In genomic region chr12:75562996-75563618, GRCm38 (mm10) we compare ENCODE assay signal across 21 mouse cellular contexts. TPM values are rescaled to one million over a fixed set of nuclear protein-coding genes. Genes with fewer than 3 reads are reported as not detected.
A peak's percentile ranks its signal among the peaks of the same experiment; 100 is the strongest.
DNase-seq lines count a peak whose midpoint lies in the region; ATAC-seq lines count a peak whose summit lies in the region.
"Had no signal": no experiment of that assay in that cellular context is flagged by ENCODE, and none has a peak within 500 bp of the region (broad histone marks: within the 10 kb centered on the region; RNA-seq: fewer than 3 reads in every experiment).

No protein-coding gene starts in this region.

- H3K4me2 ChIP-seq in heart, embryonic 13.5 days: no peak overlapping the region
- no peak overlapping the region for H3K4me2 ChIP-seq in lung, embryonic 16.5 days (ENCODE audit: low read depth, low read length)
- H3K4me2 ChIP-seq: hindbrain, embryonic 15.5 days had no signal

- WGBS in heart, embryonic 13.5 days: 78% methylated on average over 1 of the region's 1 CpGs
- WGBS in lung, embryonic 16.5 days: 78% methylated on average over 1 of the region's 1 CpGs

- no peaks in the 10 kb centered on the region for H3K9me3 ChIP-seq in heart, embryonic 13.5 days
- H3K9me3 ChIP-seq in lung, embryonic 16.5 days (ENCODE audit: control insufficient read depth, low read length): no peaks in the 10 kb centered on the region
- H3K9me3 ChIP-seq: G1E; heart, embryonic 10.5 days; hindbrain, embryonic 15.5 days had no signal

- H3K27ac ChIP-seq in heart, embryonic 13.5 days (replicated peaks): no peak overlapping the region; the same call in 1 of the 2 replicates
- 0 out of 2 replicates have a peak overlapping the region, but pooled peaks have one; percentile 33 for H3K27ac ChIP-seq in lung, embryonic 16.5 days (ENCODE audit: low read length)
- H3K27ac ChIP-seq: gastrocnemius, adult 2 months; heart, embryonic 10.5 days; hindbrain, embryonic 15.5 days; left cerebral cortex, adult 2 months had no signal

- no peaks in the 10 kb centered on the region for H3K27me3 ChIP-seq in heart, embryonic 13.5 days (replicated peaks)
- no peaks in the 10 kb centered on the region for H3K27me3 ChIP-seq in lung, embryonic 16.5 days (ENCODE audit: control insufficient read depth, insufficient read depth, low read depth, low read length)
- H3K27me3 ChIP-seq: hindbrain, embryonic 15.5 days had no signal

- 0 out of 2 replicates have a peak overlapping the region, but pooled peaks have one; percentile 19 for H3K9ac ChIP-seq in heart, embryonic 13.5 days
- H3K9ac ChIP-seq in lung, embryonic 16.5 days (ENCODE audit: low read length): no peak overlapping the region
- H3K9ac ChIP-seq: forebrain, postnatal 0 days; hindbrain, embryonic 15.5 days had no signal

- 0 out of 2 replicates have a peak, but pooled peaks cover 4% of the 10 kb centered on the region for H3K36me3 ChIP-seq in heart, embryonic 13.5 days
- H3K36me3 ChIP-seq in lung, embryonic 16.5 days (ENCODE audit: control insufficient read depth, insufficient read depth, low read length): no peaks in the 10 kb centered on the region
- H3K36me3 ChIP-seq: hindbrain, embryonic 15.5 days had no signal

- peaks cover 68% of the 10 kb centered on the region for H3K4me1 ChIP-seq in heart, embryonic 13.5 days
- H3K4me1 ChIP-seq in lung, embryonic 16.5 days (replicated peaks; ENCODE audit: control insufficient read depth, insufficient read depth, low read length): peaks cover 28% of the 10 kb centered on the region

- ATAC-seq in heart, embryonic 13.5 days (ENCODE audit: extremely low read depth, insufficient number of reproducible peaks, low FRiP score, low TSS enrichment): no peak
- ATAC-seq in lung, embryonic 16.5 days (ENCODE audit: low read depth): no peak
- ATAC-seq in granulocyte monocyte progenitor cell, adult 5-6 weeks (replicated peaks; ENCODE audit: poor library complexity, severe bottlenecking): peak; percentile 62
- ATAC-seq: forebrain, postnatal 0 days had no signal

- intact Hi-C loops in heart, postnatal 25 days (cut with DNase I): no loop called here

- no peak overlapping the region for H3K4me3 ChIP-seq in heart, embryonic 13.5 days
- no peak overlapping the region for H3K4me3 ChIP-seq in lung, embryonic 16.5 days (ENCODE audit: low read length)
- H3K4me3 ChIP-seq: gastrocnemius, adult 2 months; heart, embryonic 10.5 days; hindbrain, embryonic 15.5 days; left cerebral cortex, adult 2 months had no signal

- DNase-seq in heart, postnatal 25 days (ENCODE audit: low spot score): no peak
- no peak for DNase-seq in lung, postnatal 36 days
- no peak for DNase-seq in natural killer cell, adult 2 months (ENCODE audit: low spot score in 2 of 2)
- DNase-seq in cerebellum, postnatal 10 days: no peak
- DNase-seq: adrenal gland, adult 8-10 months; cerebellum, adult 9-10 months; embryo, embryonic 11 days; forebrain, postnatal 0 days; gastrocnemius, adult 2 months; kidney, adult 2 months; lung, adult 2 months; right cerebral cortex, adult 18-20 months; spleen, adult 18-20 months; thymus, postnatal 4 days had no signal

RNA-seq across cellular contexts. Expression of gene Ppp2r5e, which starts 32.9 kb away (rescaled TPM):
- polyA plus RNA-seq in heart, embryonic 13.5 days (2015; fragmentation: Nextera tagmentation; extraction: Ambion mirVana): 8.5 and 8.8 TPM in 2 replicates
- total RNA-seq in heart, postnatal 25 days (2021): 10 to 100 TPM; 32.0 to 33.8 TPM
- polyA plus RNA-seq in lung, embryonic 16.5 days (2015; fragmentation: Nextera tagmentation; extraction: Ambion mirVana): 9.9 and 10.3 TPM in 2 replicates
- total RNA-seq in granulocyte monocyte progenitor cell, adult 5-6 weeks (2014; fragmentation: Nextera tagmentation): 20.9 and 22.4 TPM in 2 replicates
- 11.2 and 12.9 TPM in 2 replicates for total RNA-seq in granulocyte monocyte progenitor cell, adult 5-6 weeks (2017)
